Mouse (Mus musculus): ENCODE data around the gene Sh2d1b1. TPM values are rescaled to one million over a fixed set of nuclear protein-coding genes. Genes with fewer than 3 reads are reported as not detected.
"Not testable (repeated sequence)": the region's sequence is repeated elsewhere in the genome, so short reads cannot be mapped to it uniquely, and the experiment has no call there.

Gene Sh2d1b1
- polyA plus RNA-seq (2015; fragmentation: Nextera tagmentation; extraction: Ambion mirVana): 0.26 and 0.39 TPM in 2 replicates

DNA sequence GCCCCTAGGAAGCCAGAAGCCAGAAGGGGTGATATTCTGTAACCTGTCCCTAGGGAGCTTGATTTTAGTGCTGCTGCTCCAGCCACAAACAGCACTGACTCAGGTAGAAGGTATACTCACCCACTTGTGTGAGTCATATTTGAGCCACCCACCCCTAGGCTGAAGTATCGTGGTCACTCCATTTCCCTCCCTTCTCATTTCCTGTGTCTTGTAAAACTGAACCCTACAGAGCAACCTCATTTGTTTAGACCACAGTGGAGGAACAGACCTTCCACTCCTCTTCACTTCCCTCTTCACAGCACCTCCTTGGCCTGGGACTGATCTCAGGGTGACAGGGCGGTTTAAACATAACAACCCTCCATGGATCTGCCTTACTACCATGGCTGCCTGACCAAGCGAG, at the start of gene Sh2d1b1:
TSS of gene Sh2d1b1 (plus strand) at position 305 of the 400 bp plus-strand sequence.
- H3K4me3 ChIP-seq (ENCODE audit: low read length): no peak within 1 kb of the TSS
- 69% methylated on average over 2 of the region's 3 CpGs for WGBS
- no peaks in the 10 kb centered on the region for H3K4me1 ChIP-seq (ENCODE audit: control insufficient read depth, insufficient read depth, low read length)
- no peak within 1 kb of the TSS for H3K9ac ChIP-seq (ENCODE audit: low read length)
- ATAC-seq (replicated peaks; ENCODE audit: extremely low read depth, insufficient read depth, low FRiP score): no peak
- no peaks in the 10 kb centered on the region for H3K36me3 ChIP-seq (ENCODE audit: control insufficient read depth, insufficient read depth)
- H3K4me2 ChIP-seq (ENCODE audit: low read depth, low read length): no peak within 1 kb of the TSS
- no peaks in the 10 kb centered on the region for H3K27me3 ChIP-seq (ENCODE audit: control insufficient read depth, insufficient read depth, low read length)
- 0 out of 2 replicates have a peak, but pooled peaks cover 3% of the 10 kb centered on the region for H3K9me3 ChIP-seq (replicated peaks; ENCODE audit: control insufficient read depth, low read length)
- H3K27ac ChIP-seq (ENCODE audit: low read length): no peak within 1 kb of the TSS

DNA sequence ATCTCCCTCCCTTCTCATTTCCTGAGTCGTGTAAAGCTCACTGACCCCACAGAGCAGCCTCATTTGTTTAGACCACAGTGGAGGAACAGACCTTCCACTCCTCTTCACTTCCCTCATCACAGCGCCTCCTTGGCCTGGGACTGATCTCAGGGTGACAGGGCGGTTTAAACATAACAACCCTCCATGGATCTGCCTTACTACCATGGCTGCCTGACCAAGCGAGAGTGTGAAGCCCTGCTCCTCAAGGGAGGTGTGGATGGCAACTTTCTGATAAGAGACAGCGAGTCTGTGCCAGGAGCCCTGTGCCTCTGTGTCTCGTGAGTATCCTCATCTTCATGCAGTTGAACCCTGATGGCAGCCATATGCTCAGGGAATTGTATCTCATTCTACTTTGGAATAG, 44.4 kb upstream of the Sh2d1b1 start, which contains the start of gene Sh2d1b2:
TSS of gene Sh2d1b2 (plus strand) at position 62 of the 400 bp plus-strand sequence.
- H3K9me3 ChIP-seq (replicated peaks; ENCODE audit: control insufficient read depth, low read length); H3K36me3 ChIP-seq (ENCODE audit: control insufficient read depth, insufficient read depth); H3K4me1 ChIP-seq (ENCODE audit: control insufficient read depth, insufficient read depth, low read length); H3K4me3 ChIP-seq (ENCODE audit: low read length); H3K9ac ChIP-seq (ENCODE audit: low read length); ATAC-seq (replicated peaks; ENCODE audit: extremely low read depth, insufficient read depth, low FRiP score); H3K27me3 ChIP-seq (ENCODE audit: control insufficient read depth, insufficient read depth, low read length); H3K27ac ChIP-seq (ENCODE audit: low read length); H3K4me2 ChIP-seq (ENCODE audit: low read depth, low read length): not testable (repeated sequence)
- WGBS: 46% methylated on average over 5 of the region's 6 CpGs

DNA sequence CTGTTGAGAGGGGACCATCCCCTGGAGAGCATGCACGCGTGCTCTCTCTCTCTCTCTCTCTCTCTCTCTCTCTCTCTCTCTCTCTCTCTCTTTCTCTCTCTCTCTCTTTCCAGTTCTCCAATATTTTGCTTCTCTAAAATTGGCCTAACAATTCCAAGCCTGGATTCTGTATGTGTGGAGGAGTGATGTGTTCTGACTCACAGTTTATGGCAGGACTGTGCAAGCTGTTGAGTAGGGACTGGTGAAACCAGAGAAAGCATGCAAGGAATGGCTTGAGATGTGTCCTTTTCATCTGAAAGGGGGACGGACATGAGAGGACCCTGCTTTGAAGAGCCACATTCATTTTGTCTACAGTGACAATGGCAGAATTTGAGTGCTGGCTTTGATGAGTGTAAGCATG, 32.1 kb upstream of the Sh2d1b1 start:
- Histone ChIP-seq H3K4me2 (ENCODE audit: low read depth, low read length) (no peak overlapping the region), H3K9ac (ENCODE audit: low read length) (no peak overlapping the region), H3K4me3 (ENCODE audit: low read length) (no peak overlapping the region), H3K36me3 (ENCODE audit: control insufficient read depth, insufficient read depth) (no peaks in the 10 kb centered on the region), H3K27me3 (ENCODE audit: control insufficient read depth, insufficient read depth, low read length) (no peaks in the 10 kb centered on the region), H3K9me3 (replicated peaks; ENCODE audit: control insufficient read depth, low read length) (no peaks in the 10 kb centered on the region), H3K27ac (ENCODE audit: low read length) (no peak overlapping the region), H3K4me1 (ENCODE audit: control insufficient read depth, insufficient read depth, low read length) (no peaks in the 10 kb centered on the region)
- 83% methylated on average over 3 of the region's 3 CpGs for WGBS
- ATAC-seq (replicated peaks; ENCODE audit: extremely low read depth, insufficient read depth, low FRiP score): no peak

DNA sequence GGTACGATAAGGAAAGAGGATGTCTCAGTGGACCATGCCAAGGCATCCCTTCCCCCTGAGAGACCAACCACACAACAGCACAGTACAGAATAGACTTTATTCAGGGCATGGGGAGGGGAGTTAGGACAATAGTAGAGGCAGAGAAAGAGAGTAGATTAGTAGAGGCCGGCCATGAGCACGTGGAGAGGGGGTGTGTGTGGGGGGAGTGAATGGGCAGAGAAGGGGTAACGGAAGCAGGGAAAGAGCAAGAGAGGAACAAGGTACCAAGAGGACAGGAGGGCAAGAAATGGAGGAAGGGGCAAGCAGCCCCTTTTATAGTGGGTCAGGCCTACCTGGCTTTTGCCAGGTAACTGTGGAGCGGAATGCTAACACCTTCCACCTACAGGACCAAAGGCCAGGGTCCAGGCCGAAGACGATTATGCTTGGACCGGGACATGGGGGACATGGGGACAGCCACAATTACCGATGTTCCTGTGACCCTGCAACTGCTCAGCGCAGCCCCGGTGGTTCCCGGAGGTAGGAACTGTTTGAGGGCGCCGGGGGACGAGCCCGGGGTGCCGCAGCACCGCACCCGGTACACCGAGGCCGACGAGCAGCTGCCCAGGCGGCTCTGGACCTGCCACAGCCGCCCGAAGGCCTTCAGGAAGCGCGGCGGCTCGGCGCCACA, 22.1 kb upstream of the Sh2d1b1 start:
- WGBS: 33% methylated on average over 26 of the region's 30 CpGs
- peak overlapping the region; percentile 79 for H3K9ac ChIP-seq (ENCODE audit: low read length)
- no peaks in the 10 kb centered on the region for H3K4me1 ChIP-seq (ENCODE audit: control insufficient read depth, insufficient read depth, low read length)
- H3K9me3 ChIP-seq (replicated peaks; ENCODE audit: control insufficient read depth, low read length): no peaks in the 10 kb centered on the region
- H3K4me3 ChIP-seq (ENCODE audit: low read length): peak overlapping the region; percentile 67
- no peaks in the 10 kb centered on the region for H3K36me3 ChIP-seq (ENCODE audit: control insufficient read depth, insufficient read depth)
- H3K4me2 ChIP-seq (ENCODE audit: low read depth, low read length): peak overlapping the region; percentile 64
- peak; percentile 23; the same call in 1 of the 2 replicates for ATAC-seq (replicated peaks; ENCODE audit: extremely low read depth, insufficient read depth, low FRiP score)
- H3K27me3 ChIP-seq (ENCODE audit: control insufficient read depth, insufficient read depth, low read length): no peaks in the 10 kb centered on the region
- H3K27ac ChIP-seq (ENCODE audit: low read length): 0 out of 2 replicates have a peak overlapping the region, but pooled peaks have one; percentile 7

DNA sequence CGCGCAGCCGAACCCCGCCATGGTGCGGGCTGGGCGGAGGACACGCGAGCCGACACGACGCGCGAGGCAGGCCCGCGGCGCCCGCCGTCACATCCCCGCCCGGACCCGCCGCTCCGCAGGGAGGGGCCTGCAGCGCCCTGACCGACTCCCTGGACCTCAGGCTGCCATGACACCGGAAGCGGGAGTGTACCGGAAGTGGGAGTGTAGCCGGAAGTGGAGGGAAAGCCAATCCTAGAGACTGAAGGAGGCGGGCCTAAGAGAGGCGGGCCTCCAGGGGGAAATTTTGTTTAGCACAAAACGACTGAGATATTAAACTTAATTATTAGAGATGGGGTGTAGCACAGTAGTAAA, 21.6 kb upstream of the Sh2d1b1 start:
- H3K36me3 ChIP-seq (ENCODE audit: control insufficient read depth, insufficient read depth): no peaks in the 10 kb centered on the region
- H3K9me3 ChIP-seq (replicated peaks; ENCODE audit: control insufficient read depth, low read length): no peaks in the 10 kb centered on the region
- H3K27ac ChIP-seq (ENCODE audit: low read length): 0 out of 2 replicates have a peak overlapping the region, but pooled peaks have one; percentile 7
- H3K4me1 ChIP-seq (ENCODE audit: control insufficient read depth, insufficient read depth, low read length): no peaks in the 10 kb centered on the region
- peak overlapping the region; percentile 64 for H3K4me2 ChIP-seq (ENCODE audit: low read depth, low read length)
- WGBS: 2% methylated on average over 30 of the region's 32 CpGs
- no peaks in the 10 kb centered on the region for H3K27me3 ChIP-seq (ENCODE audit: control insufficient read depth, insufficient read depth, low read length)
- H3K9ac ChIP-seq (ENCODE audit: low read length): peak overlapping the region; percentile 79
- ATAC-seq (replicated peaks; ENCODE audit: extremely low read depth, insufficient read depth, low FRiP score): peak; percentile 93
- peak overlapping the region; percentile 67 for H3K4me3 ChIP-seq (ENCODE audit: low read length)

DNA sequence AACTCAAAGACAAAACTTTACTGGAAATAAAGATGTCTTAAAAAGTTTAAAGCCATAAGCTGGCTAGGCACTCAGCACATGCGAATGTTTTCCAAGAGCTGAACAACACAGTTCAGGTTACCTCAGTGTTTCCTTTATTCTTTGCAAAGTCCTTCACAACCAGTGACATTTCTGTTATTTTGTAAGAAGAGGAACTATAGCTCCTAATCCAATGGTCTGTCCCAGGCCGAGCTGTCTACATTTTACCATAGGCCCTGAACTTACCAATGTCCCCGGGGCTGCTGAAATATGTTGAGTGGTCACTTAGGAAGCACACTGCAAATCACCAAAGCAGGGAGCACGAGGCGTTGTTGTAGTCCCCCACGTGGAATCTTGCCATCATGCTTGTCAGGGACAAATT, 6.8 kb upstream of the Sh2d1b1 start:
- H3K9ac ChIP-seq (ENCODE audit: low read length): no peak overlapping the region
- no peak overlapping the region for H3K27ac ChIP-seq (ENCODE audit: low read length)
- H3K4me3 ChIP-seq (ENCODE audit: low read length): no peak overlapping the region
- peaks cover 3% of the 10 kb centered on the region; the same call in 1 of the 2 replicates for H3K9me3 ChIP-seq (replicated peaks; ENCODE audit: control insufficient read depth, low read length)
- no peaks in the 10 kb centered on the region for H3K4me1 ChIP-seq (ENCODE audit: control insufficient read depth, insufficient read depth, low read length)
- H3K36me3 ChIP-seq (ENCODE audit: control insufficient read depth, insufficient read depth): no peaks in the 10 kb centered on the region
- 65% methylated on average over 6 of the region's 6 CpGs for WGBS
- ATAC-seq (replicated peaks; ENCODE audit: extremely low read depth, insufficient read depth, low FRiP score): no peak
- H3K27me3 ChIP-seq (ENCODE audit: control insufficient read depth, insufficient read depth, low read length): no peaks in the 10 kb centered on the region
- H3K4me2 ChIP-seq (ENCODE audit: low read depth, low read length): no peak overlapping the region

DNA sequence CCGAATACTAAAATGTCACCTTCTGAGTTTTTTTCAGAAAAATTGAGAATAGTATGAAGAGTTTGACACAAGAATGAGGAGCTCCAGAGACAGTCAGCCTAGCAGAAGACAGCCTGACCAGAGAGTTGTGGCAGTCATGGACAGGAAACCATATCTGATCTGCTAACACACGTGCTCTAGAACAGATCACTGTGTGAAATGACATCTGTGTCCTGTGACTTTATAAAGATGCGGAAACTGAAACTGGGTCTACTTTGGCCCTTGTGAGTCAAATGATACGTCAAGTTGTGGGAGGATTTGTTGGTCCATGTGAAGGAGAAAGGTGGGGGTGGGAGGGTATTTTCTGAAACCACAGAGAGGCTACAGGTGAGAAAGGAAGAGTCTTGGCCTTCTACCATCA, 6.4 kb upstream of the Sh2d1b1 start:
- no peaks in the 10 kb centered on the region for H3K4me1 ChIP-seq (ENCODE audit: control insufficient read depth, insufficient read depth, low read length)
- ATAC-seq (replicated peaks; ENCODE audit: extremely low read depth, insufficient read depth, low FRiP score): no peak
- H3K27ac ChIP-seq (ENCODE audit: low read length): no peak overlapping the region
- no peak overlapping the region for H3K4me3 ChIP-seq (ENCODE audit: low read length)
- WGBS: 69% methylated on average over 4 of the region's 4 CpGs
- H3K4me2 ChIP-seq (ENCODE audit: low read depth, low read length): no peak overlapping the region
- H3K9me3 ChIP-seq (replicated peaks; ENCODE audit: control insufficient read depth, low read length): peaks cover 6% of the 10 kb centered on the region; the same call in 1 of the 2 replicates
- no peaks in the 10 kb centered on the region for H3K27me3 ChIP-seq (ENCODE audit: control insufficient read depth, insufficient read depth, low read length)
- H3K9ac ChIP-seq (ENCODE audit: low read length): no peak overlapping the region
- no peaks in the 10 kb centered on the region for H3K36me3 ChIP-seq (ENCODE audit: control insufficient read depth, insufficient read depth)

DNA sequence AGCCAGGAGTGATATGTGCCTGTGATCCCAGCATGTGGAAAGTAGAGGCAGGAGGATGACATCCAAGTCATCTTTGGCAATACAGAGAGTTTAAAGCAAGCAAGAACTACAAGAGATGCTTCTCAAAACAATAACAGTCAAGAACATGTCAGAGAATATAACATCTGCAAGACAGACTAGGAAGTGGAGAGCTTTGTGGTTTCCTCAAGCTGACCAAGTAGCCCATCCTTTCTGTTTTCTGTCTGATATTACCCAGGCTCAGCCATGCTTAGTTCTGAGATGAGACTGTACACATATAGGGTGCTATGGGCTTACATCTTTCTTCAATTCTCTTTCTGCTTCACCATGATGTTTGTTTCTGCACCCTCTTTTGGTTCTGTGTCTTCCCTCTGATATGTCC, 3.9 kb upstream of the Sh2d1b1 start:
- Histone ChIP-seq H3K27me3 (ENCODE audit: control insufficient read depth, insufficient read depth, low read length) (no peaks in the 10 kb centered on the region), H3K4me1 (ENCODE audit: control insufficient read depth, insufficient read depth, low read length) (no peaks in the 10 kb centered on the region), H3K4me3 (ENCODE audit: low read length) (no peak overlapping the region), H3K4me2 (ENCODE audit: low read depth, low read length) (no peak overlapping the region), H3K36me3 (ENCODE audit: control insufficient read depth, insufficient read depth) (no peaks in the 10 kb centered on the region), H3K9me3 (replicated peaks; ENCODE audit: control insufficient read depth, low read length) (0 out of 2 replicates have a peak, but pooled peaks cover 3% of the 10 kb centered on the region), H3K9ac (ENCODE audit: low read length) (no peak overlapping the region), H3K27ac (ENCODE audit: low read length) (no peak overlapping the region)
- no peak for ATAC-seq (replicated peaks; ENCODE audit: extremely low read depth, insufficient read depth, low FRiP score)

DNA sequence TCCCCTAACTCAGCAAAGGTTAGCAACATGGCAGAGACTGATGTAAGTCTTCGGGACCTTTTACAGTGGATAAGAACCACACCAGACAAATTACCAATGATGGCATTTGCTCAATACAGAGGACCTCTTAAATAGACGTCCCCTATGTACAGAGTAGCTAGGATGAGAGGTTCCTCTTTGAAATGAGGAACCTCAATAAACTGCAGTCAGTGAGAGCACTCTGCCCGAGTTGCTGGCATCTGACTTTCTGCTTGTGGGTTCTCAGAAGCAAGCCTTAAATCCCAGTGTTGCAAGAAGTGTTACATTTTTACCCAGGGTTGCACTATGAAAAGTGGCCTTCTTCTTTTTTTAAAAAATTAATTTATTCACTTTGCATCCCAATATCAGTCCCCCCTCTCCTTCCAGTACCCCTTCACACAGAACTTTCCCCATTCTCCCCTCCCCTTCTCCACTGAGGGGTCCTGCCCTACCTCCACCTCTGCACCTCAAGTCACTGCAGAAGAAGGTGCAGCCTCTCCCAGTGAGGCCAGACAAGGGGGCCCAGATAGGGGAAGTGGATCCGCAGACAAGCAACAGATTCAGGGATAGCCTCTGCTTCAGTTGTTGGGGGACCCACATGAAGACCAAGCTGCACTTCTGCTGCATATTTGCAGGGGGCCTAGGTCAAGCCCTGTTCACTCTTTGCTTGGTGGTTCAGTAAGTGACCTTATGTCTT, 5.5 kb downstream of the Sh2d1b1 start:
- no peak for ATAC-seq (replicated peaks; ENCODE audit: extremely low read depth, insufficient read depth, low FRiP score)
- H3K4me1 ChIP-seq (ENCODE audit: control insufficient read depth, insufficient read depth, low read length): no peaks in the 10 kb centered on the region
- H3K36me3 ChIP-seq (ENCODE audit: control insufficient read depth, insufficient read depth): no peaks in the 10 kb centered on the region
- H3K4me2 ChIP-seq (ENCODE audit: low read depth, low read length): no peak overlapping the region
- H3K27ac ChIP-seq (ENCODE audit: low read length): no peak overlapping the region
- no peaks in the 10 kb centered on the region for H3K9me3 ChIP-seq (replicated peaks; ENCODE audit: control insufficient read depth, low read length)
- H3K9ac ChIP-seq (ENCODE audit: low read length): no peak overlapping the region
- no peak overlapping the region for H3K4me3 ChIP-seq (ENCODE audit: low read length)
- 67% methylated on average over 4 of the region's 4 CpGs for WGBS
- no peaks in the 10 kb centered on the region for H3K27me3 ChIP-seq (ENCODE audit: control insufficient read depth, insufficient read depth, low read length)

Data from heart, embryonic 16.5 days (tissue).